Mouse (Mus musculus) kidney, postnatal 0 days (tissue): ENCODE data around the gene Rgs7bp. TPM values are rescaled to one million over a fixed set of nuclear protein-coding genes. Genes with fewer than 3 reads are reported as not detected.

ENCODE experiments used
- ATAC-seq: fragments of 200-750 bp; cut with Nextera tagmentation; replicated peaks from 2 replicates; pipeline ENCODE4 v1.8.0; 2017; ENCODE audit warnings: low read depth, moderate number of reproducible peaks, moderate TSS enrichment, moderate library complexity; ENCODE audit not compliant: low FRiP score
- DNase-seq: peaks from one replicate; pipeline ENCODE4 v3.0.0-alpha.2; 2016; ENCODE audit warnings: low spot score
- H3K27ac ChIP-seq: fragments of 300-500 bp; sonication (generic); 2 replicates; pipeline ENCODE4 v1.5.1; 2014; ENCODE audit warnings: mild to moderate bottlenecking
- H3K27me3 ChIP-seq: fragments of 300-500 bp; sonication (generic); 2 replicates; pipeline ENCODE4 v1.6.1; 2014; ENCODE audit warnings: low read length, mixed read lengths; ENCODE audit not compliant: insufficient read depth
- H3K36me3 ChIP-seq: fragments of 300-500 bp; sonication (generic); 2 replicates; pipeline ENCODE4 v1.6.1; 2014; ENCODE audit warnings: low read length, mixed read lengths; ENCODE audit not compliant: insufficient read depth
- H3K4me1 ChIP-seq: fragments of 300-500 bp; sonication (generic); replicated peaks from 2 replicates; pipeline ENCODE4 v1.6.1; 2014; ENCODE audit warnings: antibody characterized with exemption, low read length, mixed read lengths; ENCODE audit not compliant: insufficient read depth
- H3K4me2 ChIP-seq: fragments of 300-500 bp; sonication (generic); 2 replicates; pipeline ENCODE4 v1.6.1; 2014; ENCODE audit warnings: mild to moderate bottlenecking, low read length, moderate library complexity, mixed read lengths
- H3K4me3 ChIP-seq: fragments of 300-500 bp; sonication (generic); replicated peaks from 2 replicates; pipeline ENCODE4 v1.5.1; 2014; ENCODE audit warnings: low read depth, low read length
- H3K9ac ChIP-seq: fragments of 300-500 bp; sonication (generic); 2 replicates; pipeline ENCODE4 v1.6.1; 2014; ENCODE audit warnings: low read depth, low read length
- H3K9me3 ChIP-seq: fragments of 300-500 bp; sonication (generic); replicated peaks from 2 replicates; pipeline ENCODE4 v1.6.1; 2016; ENCODE audit warnings: low read length, inconsistent platforms, mixed read lengths
- CTCF ChIP-seq: IDR thresholded peaks from 2 replicates; pipeline ENCODE4 v1.5.1; 2016; ENCODE audit warnings: antibody characterized with exemption, low read depth, mild to moderate bottlenecking, moderate library complexity
- WGBS: fragments of 180-500 bp; shearing (Covaris S2); extraction: QIAGEN DNeasy Blood & Tissue Kit; methylation state at CpG from one replicate; pipeline ENCODE4 v1.1.7; 2014; 5-methylcytosine and 5-hydroxymethylcytosine counted together
- polyA plus RNA-seq: library from polyadenylated mRNA; unstranded; fragments of >200 nt; fragmentation: Nextera tagmentation; extraction: Ambion mirVana; gene quantifications from 2 replicates; pipeline ENCODE4 v1.2.1, GENCODE M21; 2015

Rgs7bp gene
- polyA plus RNA-seq, 1 experiment from 2014 or later = 1.4 TPM

DNA sequence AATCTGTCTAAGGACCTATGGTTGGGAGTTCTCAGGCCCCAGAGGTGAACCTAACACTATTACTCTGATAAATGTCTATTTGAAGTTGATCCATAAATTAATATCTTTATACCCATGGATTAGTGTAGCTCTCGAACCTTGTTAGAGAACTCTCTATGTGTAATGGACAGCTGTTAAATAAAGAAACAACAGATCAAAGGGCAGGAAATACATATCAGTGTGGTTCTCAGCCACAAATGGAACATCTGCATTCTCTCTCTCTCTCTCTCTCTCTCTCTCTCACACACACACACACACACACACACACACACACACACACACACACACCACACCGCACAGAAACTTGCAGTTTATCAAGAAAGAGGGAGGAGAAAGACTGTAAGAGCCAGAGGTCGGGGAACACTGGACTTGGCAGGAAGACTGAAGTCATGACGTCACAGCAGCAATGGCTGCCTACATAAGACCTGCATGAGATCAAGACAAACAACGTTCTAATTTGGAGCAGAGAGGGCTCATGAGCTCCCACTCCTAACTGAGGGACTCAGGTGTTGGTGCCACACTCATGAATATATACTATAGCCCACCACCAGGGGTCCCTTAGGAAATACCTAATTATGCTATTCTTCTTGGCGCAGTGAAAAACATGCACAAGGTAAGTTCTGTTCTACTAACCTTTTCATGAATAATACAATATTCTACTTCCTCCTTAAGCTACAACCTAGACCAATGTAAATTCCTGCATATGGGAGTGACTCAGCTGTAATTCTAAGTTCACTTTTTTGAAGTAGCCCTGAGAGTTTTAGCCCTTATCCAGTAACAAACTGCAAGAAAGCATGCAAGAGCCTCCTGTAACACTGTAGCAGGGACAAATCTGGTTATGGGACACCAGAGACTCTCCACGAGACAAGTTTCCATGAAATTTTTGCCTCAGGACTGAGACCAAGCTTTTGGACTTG lies 12.4 kb upstream of the Rgs7bp start:
- Histone ChIP-seq H3K36me3 (no peaks in the 10 kb centered on the region), H3K9me3 (no peaks in the 10 kb centered on the region), H3K4me1 (no peaks in the 10 kb centered on the region), H3K9ac (no peak overlapping the region), H3K27me3 (no peaks in the 10 kb centered on the region), H3K27ac (no peak overlapping the region), H3K4me2 (no peak overlapping the region), H3K4me3 (no peak overlapping the region)
- 70% methylated on average over 7 of the region's 7 CpGs for WGBS
- ATAC-seq (no peak), DNase-seq (no peak)
- peak; percentile 21; the same call in 1 of the 2 replicates for TF ChIP-seq CTCF

DNA sequence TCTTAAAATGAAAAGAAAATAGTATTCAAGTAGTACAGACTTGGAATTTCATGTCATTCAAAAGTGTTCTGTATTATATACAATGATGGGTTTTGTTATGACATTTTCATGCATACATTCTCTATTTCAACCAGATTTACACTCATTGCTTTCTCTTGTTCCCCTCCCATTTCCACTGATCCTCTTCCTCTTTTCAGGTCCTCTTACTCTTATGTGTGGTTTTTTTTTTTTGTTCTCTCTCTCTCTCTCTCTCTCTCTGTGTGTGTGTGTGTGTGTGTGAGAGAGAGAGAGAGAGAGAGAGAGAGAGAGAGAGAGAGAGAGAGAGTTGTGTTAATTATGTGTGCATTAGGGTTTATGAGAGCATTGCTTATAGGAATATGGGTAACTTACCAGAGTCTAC lies 11.4 kb upstream of the Rgs7bp start:
- Histone ChIP-seq H3K9me3 (no peaks in the 10 kb centered on the region), H3K27ac (no peak overlapping the region), H3K9ac (no peak overlapping the region), H3K27me3 (no peaks in the 10 kb centered on the region), H3K4me3 (no peak overlapping the region), H3K36me3 (no peaks in the 10 kb centered on the region), H3K4me2 (no peak overlapping the region), H3K4me1 (no peaks in the 10 kb centered on the region)
- no peak for TF ChIP-seq CTCF
- no peak for DNase-seq
- no peak for ATAC-seq

DNA sequence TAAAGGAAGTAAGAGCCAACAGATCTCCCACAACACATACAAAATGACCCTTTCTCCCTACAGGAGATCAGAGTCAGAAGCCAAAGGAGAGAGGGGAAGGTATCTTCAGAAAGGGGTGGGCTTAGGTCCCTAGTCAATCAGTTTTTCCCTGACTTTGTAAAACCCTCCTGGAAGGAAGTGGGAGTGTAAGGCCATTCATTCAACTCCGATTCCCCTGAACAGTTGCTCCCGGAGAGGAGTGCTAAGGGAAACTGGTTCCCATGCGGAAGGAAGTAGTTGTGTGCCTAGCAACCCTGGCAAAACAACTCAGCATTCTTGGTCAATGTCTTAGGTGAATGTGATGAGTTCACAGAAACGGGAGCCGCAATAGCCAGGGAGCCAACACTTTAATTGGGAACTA lies 644 bp upstream of the Rgs7bp start:
- TF ChIP-seq CTCF = no peak
- H3K9me3 ChIP-seq = no peaks in the 10 kb centered on the region
- no peak overlapping the region for H3K9ac ChIP-seq
- 0 out of 2 replicates have a peak, but pooled peaks cover 7% of the 10 kb centered on the region for H3K4me1 ChIP-seq
- DNase-seq = peak; percentile 61
- ATAC-seq = no peak
- H3K27me3 ChIP-seq = 0 out of 2 replicates have a peak, but pooled peaks cover 4% of the 10 kb centered on the region
- H3K4me3 ChIP-seq = peak overlapping the region; percentile 51; the same call in 1 of the 2 replicates
- no peaks in the 10 kb centered on the region for H3K36me3 ChIP-seq
- no peak overlapping the region for H3K27ac ChIP-seq
- 13% methylated on average over 5 of the region's 5 CpGs for WGBS
- peak overlapping the region; percentile 88 for H3K4me2 ChIP-seq

DNA sequence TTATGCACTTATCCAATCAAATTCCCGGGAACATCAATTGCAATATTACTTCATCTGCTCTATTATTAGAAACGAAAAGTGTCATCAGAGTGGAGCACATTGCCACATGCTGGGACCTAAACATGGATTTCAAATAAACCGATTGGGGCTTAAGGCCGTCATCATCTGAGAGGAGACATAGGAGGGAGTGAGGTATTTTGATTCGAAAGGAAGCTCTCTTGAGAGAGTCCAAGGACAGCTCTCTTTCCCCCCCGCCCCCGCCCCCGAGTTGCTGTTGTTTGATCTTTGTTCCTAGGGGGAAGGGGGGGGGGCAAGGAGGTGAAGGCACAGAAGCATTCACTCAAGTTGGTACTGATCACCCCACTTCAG lies 195 bp upstream of the Rgs7bp start:
- Histone ChIP-seq H3K27me3 (0 out of 2 replicates have a peak, but pooled peaks cover 4% of the 10 kb centered on the region), H3K36me3 (no peaks in the 10 kb centered on the region), H3K4me2 (peak overlapping the region; percentile 88), H3K27ac (no peak overlapping the region), H3K9me3 (no peaks in the 10 kb centered on the region), H3K4me1 (0 out of 2 replicates have a peak, but pooled peaks cover 7% of the 10 kb centered on the region), H3K9ac (no peak overlapping the region), H3K4me3 (peak overlapping the region; percentile 51)
- DNase-seq (no peak), ATAC-seq (no peak)
- under 1% methylated on average over 8 of the region's 8 CpGs for WGBS
- TF ChIP-seq CTCF = no peak

DNA sequence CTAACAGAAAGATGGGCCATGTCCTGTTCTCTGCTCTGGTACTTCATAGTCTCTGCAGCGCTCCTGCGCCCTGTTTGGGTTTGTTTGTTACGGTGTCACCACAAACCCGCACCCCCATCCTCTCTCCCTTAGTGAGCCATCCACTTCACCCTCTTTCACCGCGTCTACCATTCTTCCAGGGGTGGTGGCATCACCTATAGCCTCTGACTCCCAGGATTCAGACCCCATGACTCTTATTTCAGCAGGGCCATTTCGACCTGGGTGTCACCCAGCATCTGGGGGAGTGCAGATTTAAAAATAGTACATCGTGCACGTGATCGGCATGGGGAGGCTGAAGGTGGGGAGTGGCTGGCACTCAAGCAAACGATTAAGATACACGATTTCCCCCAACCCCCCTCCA lies 1.1 kb downstream of the Rgs7bp start:
- Histone ChIP-seq H3K9ac (peak overlapping the region; percentile 56), H3K27me3 (0 out of 2 replicates have a peak, but pooled peaks cover 4% of the 10 kb centered on the region), H3K4me1 (0 out of 2 replicates have a peak, but pooled peaks cover 7% of the 10 kb centered on the region), H3K27ac (no peak overlapping the region), H3K9me3 (no peaks in the 10 kb centered on the region), H3K36me3 (no peaks in the 10 kb centered on the region), H3K4me2 (peak overlapping the region; percentile 88), H3K4me3 (peak overlapping the region; percentile 51)
- 2% methylated on average over 12 of the region's 12 CpGs for WGBS
- peak; percentile 16 for DNase-seq
- ATAC-seq = no peak
- no peak for TF ChIP-seq CTCF

DNA sequence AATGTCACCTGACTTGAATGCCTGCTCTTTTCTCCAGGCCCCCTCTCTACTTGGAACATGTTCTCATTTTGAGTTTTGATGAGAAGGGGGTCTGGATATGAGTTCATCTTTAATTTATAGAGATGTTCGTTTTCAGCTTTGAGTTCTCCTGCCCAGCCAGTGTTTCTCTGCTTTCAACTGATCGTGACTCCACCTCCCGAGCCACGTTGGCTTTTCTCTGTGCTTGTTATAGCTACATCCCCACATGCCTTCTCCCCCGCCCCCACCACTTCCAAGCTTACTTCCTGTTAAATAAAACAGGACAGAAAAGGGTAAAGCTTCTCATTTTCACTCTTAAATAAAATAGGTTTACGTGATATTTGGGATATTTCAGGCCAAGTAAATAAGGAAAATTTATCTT lies 3.3 kb downstream of the Rgs7bp start:
- Histone ChIP-seq H3K4me2 (no peak overlapping the region), H3K4me1 (0 out of 2 replicates have a peak, but pooled peaks cover 7% of the 10 kb centered on the region), H3K36me3 (no peaks in the 10 kb centered on the region), H3K9ac (no peak overlapping the region), H3K27me3 (0 out of 2 replicates have a peak, but pooled peaks cover 4% of the 10 kb centered on the region), H3K9me3 (no peaks in the 10 kb centered on the region), H3K27ac (no peak overlapping the region), H3K4me3 (no peak overlapping the region)
- 38% methylated on average over 6 of the region's 6 CpGs for WGBS
- no peak for TF ChIP-seq CTCF
- ATAC-seq = no peak
- DNase-seq = no peak
